Mouse (Mus musculus): ENCODE results near the gene Zfp219. TPM values are rescaled to one million over a fixed set of nuclear protein-coding genes. Genes with fewer than 3 reads are reported as not detected.
A peak's percentile ranks its signal among the peaks of the same experiment; 100 is the strongest.
"Not testable (repeated sequence)": the region's sequence is repeated elsewhere in the genome, so short reads cannot be mapped to it uniquely, and the experiment has no call there.

Gene Zfp219
- 41.2 and 51.6 TPM in 2 replicates for total RNA-seq (2014; rRNA removed; ENCODE audit: low replicate concordance)
- polyA plus RNA-seq (2015; fragmentation: Nextera tagmentation; extraction: Ambion mirVana): 12.7 and 13.9 TPM in 2 replicates

DNA sequence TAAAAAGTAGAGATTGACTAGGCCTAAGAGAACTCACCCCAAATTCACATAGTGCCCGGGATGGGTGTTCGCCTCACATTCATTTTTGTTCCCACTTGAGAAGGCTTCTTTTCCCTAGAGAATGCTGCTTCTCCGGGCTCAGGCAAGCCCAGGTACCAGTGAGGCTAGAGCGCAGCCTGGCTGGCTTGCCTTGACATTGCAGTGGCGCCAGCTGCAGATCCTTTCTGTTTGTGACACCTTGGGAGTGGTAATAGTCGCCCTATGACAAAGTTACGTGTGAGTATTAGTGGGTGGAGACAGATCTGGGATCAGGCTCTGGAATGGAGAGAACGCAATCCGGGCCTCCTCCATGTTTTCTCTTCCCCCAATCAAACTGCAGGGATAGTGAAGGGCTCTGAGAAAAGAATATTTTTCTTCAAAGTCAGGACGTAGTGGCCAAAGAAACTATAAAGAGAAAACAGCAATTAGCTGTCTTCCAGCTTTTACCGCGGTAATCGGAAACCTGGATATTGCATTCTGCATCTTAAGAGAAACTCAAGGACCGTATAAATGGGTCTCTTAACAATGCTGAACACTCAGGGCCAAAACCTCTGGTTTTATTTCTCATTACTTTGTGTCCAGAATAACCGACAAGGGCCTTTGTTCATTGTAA lies at the start of gene Zfp219:
Zfp219 (minus strand) TSS at position 248 of the 652 bp plus-strand sequence.
- Histone ChIP-seq H3K36me3 (replicated peaks; ENCODE audit: control insufficient read depth, insufficient read depth, low read length) (no peaks in the 10 kb centered on the region), H3K4me1 (ENCODE audit: control insufficient read depth, insufficient read depth) (peaks cover 32% of the 10 kb centered on the region), H3K9me3 (replicated peaks; ENCODE audit: control insufficient read depth, low read length) (no peaks in the 10 kb centered on the region), H3K27ac (ENCODE audit: low read depth) (peak within 1 kb of the TSS; percentile 99), H3K4me2 (ENCODE audit: low read depth, low read length) (peak within 1 kb of the TSS; percentile 71), H3K4me3 (ENCODE audit: low read depth, low read length) (peak within 1 kb of the TSS; percentile 72), H3K27me3 (ENCODE audit: control insufficient read depth, insufficient read depth, low read length) (no peaks in the 10 kb centered on the region), H3K9ac (replicated peaks; ENCODE audit: low read depth, low read length) (peak within 1 kb of the TSS; percentile 88)
- TF ChIP-seq EP300 (IDR thresholded peaks at IDR 0.05; ENCODE audit: low read depth) (no peak; the same call in 1 of the 2 replicates), CTCF (IDR thresholded peaks at IDR 0.05; ENCODE audit: low read depth) (peak; percentile 83)
- DNase-seq (ENCODE audit: low spot score) (peak; percentile 95), ATAC-seq (ENCODE audit: insufficient read depth, low read depth) (peak; percentile 75)
- WGBS: 10% methylated on average over 15 of the region's 15 CpGs

DNA sequence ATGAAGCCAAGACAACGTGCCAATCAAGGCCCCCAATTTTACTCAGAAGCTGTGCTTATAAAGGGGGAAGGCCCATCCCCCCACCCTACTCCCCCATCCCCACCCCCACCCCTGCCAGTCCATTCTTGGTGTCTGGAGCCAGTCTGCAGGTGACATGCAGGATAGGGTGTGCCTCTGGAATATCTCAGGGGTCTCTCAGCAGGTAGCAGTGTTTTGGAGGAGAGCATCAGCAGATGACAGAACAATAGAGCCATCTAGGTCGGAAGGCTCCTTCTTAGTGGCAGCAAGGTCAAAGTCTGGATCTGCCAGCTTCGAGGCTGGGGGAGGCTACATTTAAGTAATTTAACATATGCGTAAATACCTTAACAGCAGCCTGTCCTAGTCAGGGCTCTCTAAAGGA lies 45.6 kb upstream of the Zfp219 start:
- TF ChIP-seq CTCF (IDR thresholded peaks at IDR 0.05; ENCODE audit: low read depth): no peak
- TF ChIP-seq EP300 (IDR thresholded peaks at IDR 0.05; ENCODE audit: low read depth): no peak
- Histone ChIP-seq H3K9me3 (replicated peaks; ENCODE audit: control insufficient read depth, low read length) (no peaks in the 10 kb centered on the region), H3K4me1 (ENCODE audit: control insufficient read depth, insufficient read depth) (no peaks in the 10 kb centered on the region), H3K4me3 (ENCODE audit: low read depth, low read length) (no peak overlapping the region), H3K27me3 (ENCODE audit: control insufficient read depth, insufficient read depth, low read length) (no peaks in the 10 kb centered on the region), H3K36me3 (replicated peaks; ENCODE audit: control insufficient read depth, insufficient read depth, low read length) (peaks cover 5% of the 10 kb centered on the region), H3K27ac (ENCODE audit: low read depth) (no peak overlapping the region), H3K4me2 (ENCODE audit: low read depth, low read length) (no peak overlapping the region), H3K9ac (replicated peaks; ENCODE audit: low read depth, low read length) (no peak overlapping the region)
- no peak for DNase-seq (ENCODE audit: low spot score)
- no peak for ATAC-seq (ENCODE audit: insufficient read depth, low read depth)
- 65% methylated on average over 4 of the region's 4 CpGs for WGBS

DNA sequence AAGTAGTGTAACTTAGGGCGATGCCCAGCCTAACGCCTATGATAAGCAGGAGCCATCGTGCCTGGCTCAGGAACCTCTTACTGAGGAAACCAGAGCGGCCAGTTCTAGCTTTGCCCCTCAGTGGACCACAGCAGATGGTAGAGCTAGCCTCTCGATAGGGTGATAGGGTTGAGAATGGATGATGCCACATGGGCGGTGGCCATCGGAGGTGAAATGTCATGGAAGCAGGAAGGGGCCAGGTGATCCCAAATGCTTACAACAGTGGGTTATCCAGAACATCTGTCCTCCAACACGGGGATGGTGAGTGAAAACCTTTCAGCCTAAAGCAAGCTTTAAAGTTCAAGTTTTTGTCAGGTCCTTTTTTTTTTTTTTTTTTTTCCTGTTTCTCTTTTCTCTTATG lies 41.3 kb upstream of the Zfp219 start:
- no peak overlapping the region for H3K4me2 ChIP-seq (ENCODE audit: low read depth, low read length)
- no peak overlapping the region for H3K4me3 ChIP-seq (ENCODE audit: low read depth, low read length)
- no peak for TF ChIP-seq EP300 (IDR thresholded peaks at IDR 0.05; ENCODE audit: low read depth)
- no peak for TF ChIP-seq CTCF (IDR thresholded peaks at IDR 0.05; ENCODE audit: low read depth)
- H3K27me3 ChIP-seq (ENCODE audit: control insufficient read depth, insufficient read depth, low read length): no peaks in the 10 kb centered on the region
- H3K36me3 ChIP-seq (replicated peaks; ENCODE audit: control insufficient read depth, insufficient read depth, low read length): no peaks in the 10 kb centered on the region
- H3K27ac ChIP-seq (ENCODE audit: low read depth): no peak overlapping the region
- WGBS: 83% methylated on average over 8 of the region's 8 CpGs
- DNase-seq (ENCODE audit: low spot score) (no peak), ATAC-seq (ENCODE audit: insufficient read depth, low read depth) (no peak)
- H3K9me3 ChIP-seq (replicated peaks; ENCODE audit: control insufficient read depth, low read length): no peaks in the 10 kb centered on the region
- no peaks in the 10 kb centered on the region for H3K4me1 ChIP-seq (ENCODE audit: control insufficient read depth, insufficient read depth)
- H3K9ac ChIP-seq (replicated peaks; ENCODE audit: low read depth, low read length): no peak overlapping the region

DNA sequence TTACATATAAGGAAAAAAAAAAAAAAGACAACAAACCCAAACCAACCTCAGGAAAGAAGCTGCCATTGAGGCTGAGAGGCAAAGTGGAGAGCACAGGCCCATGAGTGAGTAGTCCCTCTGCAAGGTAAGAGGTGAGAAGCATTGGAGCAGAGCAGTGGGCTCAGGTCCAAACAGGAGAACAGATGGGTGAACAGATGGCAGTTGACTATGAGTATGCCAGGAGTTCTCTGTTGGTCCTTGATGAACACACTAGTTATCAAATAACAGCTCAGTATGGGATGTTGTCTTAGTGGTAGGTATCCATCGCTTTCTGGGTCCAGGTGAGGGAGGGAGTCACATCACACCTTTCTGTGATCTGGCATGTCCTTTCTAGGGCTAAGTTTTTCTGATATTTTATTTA lies 40.3 kb upstream of the Zfp219 start:
- Histone ChIP-seq H3K4me2 (ENCODE audit: low read depth, low read length) (no peak overlapping the region), H3K4me1 (ENCODE audit: control insufficient read depth, insufficient read depth) (no peaks in the 10 kb centered on the region), H3K27ac (ENCODE audit: low read depth) (no peak overlapping the region), H3K36me3 (replicated peaks; ENCODE audit: control insufficient read depth, insufficient read depth, low read length) (no peaks in the 10 kb centered on the region), H3K9me3 (replicated peaks; ENCODE audit: control insufficient read depth, low read length) (no peaks in the 10 kb centered on the region), H3K9ac (replicated peaks; ENCODE audit: low read depth, low read length) (no peak overlapping the region), H3K27me3 (ENCODE audit: control insufficient read depth, insufficient read depth, low read length) (no peaks in the 10 kb centered on the region), H3K4me3 (ENCODE audit: low read depth, low read length) (no peak overlapping the region)
- ATAC-seq (ENCODE audit: insufficient read depth, low read depth) (no peak), DNase-seq (ENCODE audit: low spot score) (no peak)
- WGBS: 67% methylated on average over 1 of the region's 1 CpGs
- TF ChIP-seq EP300 (IDR thresholded peaks at IDR 0.05; ENCODE audit: low read depth): no peak
- TF ChIP-seq CTCF (IDR thresholded peaks at IDR 0.05; ENCODE audit: low read depth): no peak

DNA sequence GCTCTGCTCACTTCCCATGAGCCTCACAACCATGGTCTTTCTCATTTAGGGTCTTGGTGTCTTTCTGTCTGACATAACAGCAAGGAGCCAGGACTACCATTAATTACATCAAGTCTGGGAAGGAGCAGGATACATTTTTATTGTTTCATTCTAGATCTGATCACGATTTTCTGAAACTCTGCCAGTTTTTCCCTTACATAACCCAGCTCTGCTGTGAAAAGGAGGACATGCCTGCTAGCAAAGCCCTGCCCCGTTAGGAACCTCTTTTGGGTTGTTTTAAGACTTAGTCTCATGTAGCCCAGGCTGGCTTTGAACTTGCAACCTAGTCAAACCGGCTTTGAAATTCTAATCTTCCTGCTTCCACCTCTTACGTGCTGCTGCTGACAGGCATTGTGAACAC lies 39.4 kb upstream of the Zfp219 start:
- TF ChIP-seq CTCF (IDR thresholded peaks at IDR 0.05; ENCODE audit: low read depth) (no peak), EP300 (IDR thresholded peaks at IDR 0.05; ENCODE audit: low read depth) (no peak)
- ATAC-seq (ENCODE audit: insufficient read depth, low read depth) (no peak), DNase-seq (ENCODE audit: low spot score) (no peak)
- no peaks in the 10 kb centered on the region for H3K27me3 ChIP-seq (ENCODE audit: control insufficient read depth, insufficient read depth, low read length)
- 49% methylated on average over 4 of the region's 4 CpGs for WGBS
- H3K9me3 ChIP-seq (replicated peaks; ENCODE audit: control insufficient read depth, low read length): no peaks in the 10 kb centered on the region
- no peak overlapping the region for H3K4me2 ChIP-seq (ENCODE audit: low read depth, low read length)
- no peak overlapping the region for H3K4me3 ChIP-seq (ENCODE audit: low read depth, low read length)
- H3K36me3 ChIP-seq (replicated peaks; ENCODE audit: control insufficient read depth, insufficient read depth, low read length): no peaks in the 10 kb centered on the region
- no peaks in the 10 kb centered on the region for H3K4me1 ChIP-seq (ENCODE audit: control insufficient read depth, insufficient read depth)
- no peak overlapping the region for H3K9ac ChIP-seq (replicated peaks; ENCODE audit: low read depth, low read length)
- no peak overlapping the region for H3K27ac ChIP-seq (ENCODE audit: low read depth)

DNA sequence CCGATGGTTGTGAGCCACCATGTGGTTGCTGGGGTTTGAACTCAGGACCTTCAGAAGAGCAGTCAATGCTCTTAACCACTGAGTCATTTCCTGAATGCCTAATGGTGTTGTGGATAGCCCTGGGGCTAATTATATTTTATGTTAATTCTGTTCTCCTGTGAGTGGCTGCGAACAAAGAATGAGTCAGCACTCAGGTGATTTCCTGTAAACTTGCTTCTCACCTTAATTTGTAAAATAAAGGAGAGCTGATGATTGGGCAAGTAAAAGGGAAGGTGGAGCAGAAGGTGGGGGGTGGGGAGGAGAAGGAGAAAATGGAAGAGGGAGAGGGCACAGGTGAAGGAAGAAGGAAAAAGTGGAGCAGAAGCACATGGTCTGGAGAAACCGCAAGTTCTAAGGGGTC lies 32.2 kb upstream of the Zfp219 start:
- ATAC-seq (ENCODE audit: insufficient read depth, low read depth); H3K27ac ChIP-seq (ENCODE audit: low read depth); H3K4me3 ChIP-seq (ENCODE audit: low read depth, low read length); H3K4me2 ChIP-seq (ENCODE audit: low read depth, low read length); H3K9me3 ChIP-seq (replicated peaks; ENCODE audit: control insufficient read depth, low read length); DNase-seq (ENCODE audit: low spot score); H3K36me3 ChIP-seq (replicated peaks; ENCODE audit: control insufficient read depth, insufficient read depth, low read length); H3K9ac ChIP-seq (replicated peaks; ENCODE audit: low read depth, low read length); H3K4me1 ChIP-seq (ENCODE audit: control insufficient read depth, insufficient read depth); H3K27me3 ChIP-seq (ENCODE audit: control insufficient read depth, insufficient read depth, low read length): not testable (repeated sequence)
- 87% methylated on average over 3 of the region's 3 CpGs for WGBS

Data from heart, postnatal 0 days (tissue).